Mouse (Mus musculus): ENCODE results near the gene Kctd21. TPM values are rescaled to one million over a fixed set of nuclear protein-coding genes. Genes with fewer than 3 reads are reported as not detected.
A peak's percentile ranks its signal among the peaks of the same experiment; 100 is the strongest.

Gene Kctd21
- total RNA-seq, 1 experiment from 2014 or later = 1.2 TPM

GRCm38 (mm10) chr7:97342961-97343360 lies 10.8 kb downstream of the Kctd21 start:
- no peak for ATAC-seq (replicated peaks; ENCODE audit: insufficient number of reproducible peaks, low FRiP score, low TSS enrichment, poor library complexity, severe bottlenecking)

DNA sequence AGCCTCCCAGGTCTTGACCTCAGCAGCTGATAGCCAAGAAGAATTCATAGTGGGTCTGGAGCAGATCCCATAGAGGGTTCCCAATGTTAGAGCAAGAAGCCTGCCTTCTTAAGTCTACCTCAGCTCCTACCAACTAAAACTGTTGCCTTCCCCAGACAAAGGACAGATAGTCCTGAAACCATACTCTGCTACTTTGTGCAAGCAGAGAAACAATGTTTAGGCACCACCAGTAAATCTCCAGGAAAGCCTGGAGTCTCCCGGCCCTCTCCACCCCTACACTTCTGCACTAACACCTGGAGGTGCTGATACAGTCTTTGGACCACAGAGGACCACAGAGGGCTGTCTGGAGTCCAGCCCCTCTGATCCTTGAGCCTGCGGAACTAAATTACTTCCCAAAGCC lies 12.5 kb downstream of the Kctd21 start:
- no peak for ATAC-seq (replicated peaks; ENCODE audit: insufficient number of reproducible peaks, low FRiP score, low TSS enrichment, poor library complexity, severe bottlenecking)

GRCm38 (mm10) chr7:97345229-97345871 lies 13.2 kb downstream of the Kctd21 start:
- ATAC-seq (replicated peaks; ENCODE audit: insufficient number of reproducible peaks, low FRiP score, low TSS enrichment, poor library complexity, severe bottlenecking) = no peak

- ATAC-seq (replicated peaks; ENCODE audit: insufficient number of reproducible peaks, low FRiP score, low TSS enrichment, poor library complexity, severe bottlenecking) = no peak
These were observed 14.1 kb downstream of the Kctd21 start for GRCm38 (mm10) chr7:97346111-97346821.

GRCm38 (mm10) chr7:97346822-97347166 lies 14.7 kb downstream of the Kctd21 start:
- no peak for ATAC-seq (replicated peaks; ENCODE audit: insufficient number of reproducible peaks, low FRiP score, low TSS enrichment, poor library complexity, severe bottlenecking)

- ATAC-seq (replicated peaks; ENCODE audit: insufficient number of reproducible peaks, low FRiP score, low TSS enrichment, poor library complexity, severe bottlenecking) = no peak
These were observed 15.3 kb downstream of the Kctd21 start for GRCm38 (mm10) chr7:97347464-97347863.

- ATAC-seq (replicated peaks; ENCODE audit: insufficient number of reproducible peaks, low FRiP score, low TSS enrichment, poor library complexity, severe bottlenecking) = no peak
These were observed 16.2 kb downstream of the Kctd21 start for GRCm38 (mm10) chr7:97348318-97348717.

DNA sequence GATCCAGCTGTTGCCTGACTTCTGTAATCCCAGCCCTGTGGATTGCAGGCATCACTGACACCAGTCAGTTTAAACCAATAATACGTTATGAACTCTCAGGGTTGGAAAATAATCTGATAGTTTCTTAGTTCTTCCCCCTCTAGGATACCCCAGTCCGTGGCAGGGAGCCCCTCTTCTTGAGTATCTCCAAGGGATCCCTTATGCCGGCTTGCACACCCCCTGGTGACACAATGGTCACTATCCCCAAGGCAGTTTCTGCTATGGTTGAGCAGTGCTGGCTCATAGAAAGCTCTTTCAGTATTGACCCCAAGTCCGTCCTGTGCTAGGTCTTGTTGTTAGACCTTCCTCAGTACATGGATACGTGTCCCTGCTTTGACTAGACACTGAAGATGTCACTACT lies 16.7 kb downstream of the Kctd21 start:
- ATAC-seq (replicated peaks; ENCODE audit: insufficient number of reproducible peaks, low FRiP score, low TSS enrichment, poor library complexity, severe bottlenecking) = no peak

DNA sequence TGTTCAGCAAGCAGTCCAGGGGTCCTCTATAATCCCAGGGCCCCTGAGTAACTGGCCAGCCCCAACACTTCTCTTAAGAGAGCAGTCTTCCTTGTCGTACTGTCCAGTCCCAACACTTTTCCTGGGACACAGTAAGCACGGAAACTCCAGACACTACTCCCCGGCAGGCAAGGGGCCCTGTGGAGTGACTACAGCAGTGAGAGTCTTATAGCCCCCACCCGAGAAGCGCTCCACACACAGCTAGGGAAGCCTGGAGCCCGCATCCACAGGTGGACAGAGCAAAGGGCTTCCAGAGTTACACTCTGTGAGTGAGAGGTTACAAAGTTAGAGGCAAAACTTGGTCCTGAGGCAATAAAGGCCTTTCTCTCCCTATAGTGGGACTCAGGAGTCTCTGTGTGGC lies 17.3 kb downstream of the Kctd21 start:
- ATAC-seq (replicated peaks; ENCODE audit: insufficient number of reproducible peaks, low FRiP score, low TSS enrichment, poor library complexity, severe bottlenecking) = no peak

GRCm38 (mm10) chr7:97350891-97351290 lies 18.8 kb downstream of the Kctd21 start:
- no peak for ATAC-seq (replicated peaks; ENCODE audit: insufficient number of reproducible peaks, low FRiP score, low TSS enrichment, poor library complexity, severe bottlenecking)

- no peak for ATAC-seq (replicated peaks; ENCODE audit: insufficient number of reproducible peaks, low FRiP score, low TSS enrichment, poor library complexity, severe bottlenecking)
These were observed 19.8 kb downstream of the Kctd21 start for GRCm38 (mm10) chr7:97351792-97352513.

GRCm38 (mm10) chr7:97353356-97353755 lies 21.2 kb downstream of the Kctd21 start:
- ATAC-seq (replicated peaks; ENCODE audit: insufficient number of reproducible peaks, low FRiP score, low TSS enrichment, poor library complexity, severe bottlenecking) = no peak

DNA sequence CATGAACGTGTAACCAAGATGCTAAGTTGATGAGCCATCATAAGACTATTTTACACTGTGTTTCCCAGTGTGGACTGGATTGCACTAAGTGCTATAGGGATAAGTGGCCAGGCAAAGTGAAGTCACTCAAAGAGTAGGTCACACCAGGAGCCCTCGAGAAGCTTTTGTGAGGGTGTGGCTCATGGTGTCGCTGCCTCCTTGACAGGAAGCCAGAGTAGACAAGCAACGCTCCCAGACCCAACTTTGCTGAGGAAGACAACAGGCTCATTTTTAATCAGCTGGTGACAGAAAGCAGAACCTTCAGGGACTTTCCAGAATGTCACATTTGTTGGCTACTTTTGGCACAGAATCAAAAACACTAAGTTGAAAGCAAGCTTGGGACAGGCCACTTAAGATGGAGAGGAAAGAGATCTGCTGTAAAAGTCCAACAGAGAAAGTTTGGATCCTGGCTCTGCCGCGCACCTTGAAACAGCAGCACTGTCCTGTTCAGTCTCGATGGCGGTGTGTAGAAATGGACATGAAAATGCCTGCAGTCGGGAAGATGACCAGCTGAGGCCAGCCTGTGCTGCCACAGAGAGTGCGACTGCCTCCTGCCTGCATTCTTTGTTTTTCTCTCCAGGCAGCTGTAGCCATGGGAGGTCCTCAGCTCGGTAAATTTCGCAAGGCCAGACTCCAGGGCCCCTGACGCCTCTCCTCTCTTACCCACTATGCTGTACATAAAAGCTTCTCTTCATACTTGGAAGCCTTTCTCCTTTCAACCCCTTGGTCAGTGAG lies 23.1 kb downstream of the Kctd21 start:
- peak; percentile 87 for ATAC-seq (replicated peaks; ENCODE audit: insufficient number of reproducible peaks, low FRiP score, low TSS enrichment, poor library complexity, severe bottlenecking)

GRCm38 (mm10) chr7:97356253-97356652 lies 24.1 kb downstream of the Kctd21 start:
- ATAC-seq (replicated peaks; ENCODE audit: insufficient number of reproducible peaks, low FRiP score, low TSS enrichment, poor library complexity, severe bottlenecking) = 0 out of 2 replicates have a peak, but pooled peaks have one; percentile 7

- ATAC-seq (replicated peaks; ENCODE audit: insufficient number of reproducible peaks, low FRiP score, low TSS enrichment, poor library complexity, severe bottlenecking) = peak; percentile 48; the same call in 1 of the 2 replicates
These were observed 24.7 kb downstream of the Kctd21 start for GRCm38 (mm10) chr7:97356875-97357276.

DNA sequence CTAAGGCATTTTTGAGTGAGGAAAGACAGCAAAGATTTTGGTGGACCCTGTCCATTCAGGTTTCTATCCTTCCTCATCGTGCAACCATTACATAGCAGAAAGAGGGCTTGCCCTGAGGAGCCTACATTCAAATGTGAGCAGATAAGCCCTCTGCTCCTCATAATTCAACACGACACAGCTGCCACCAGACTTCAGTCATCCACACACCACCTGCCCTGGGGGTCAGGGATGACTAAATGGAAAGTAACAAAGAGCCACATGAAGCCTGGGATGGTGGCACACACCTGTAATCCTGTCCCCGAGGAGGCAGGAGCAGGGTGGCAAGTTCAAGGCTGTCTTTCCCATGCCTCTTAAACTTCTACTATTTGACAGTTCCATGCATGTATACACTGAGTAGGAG lies 25.7 kb downstream of the Kctd21 start:
- no peak for ATAC-seq (replicated peaks; ENCODE audit: insufficient number of reproducible peaks, low FRiP score, low TSS enrichment, poor library complexity, severe bottlenecking)

- ATAC-seq (replicated peaks; ENCODE audit: insufficient number of reproducible peaks, low FRiP score, low TSS enrichment, poor library complexity, severe bottlenecking) = no peak
These were observed 26.2 kb downstream of the Kctd21 start for GRCm38 (mm10) chr7:97358347-97358746.

- ATAC-seq (replicated peaks; ENCODE audit: insufficient number of reproducible peaks, low FRiP score, low TSS enrichment, poor library complexity, severe bottlenecking) = no peak
These were observed 28.0 kb downstream of the Kctd21 start for GRCm38 (mm10) chr7:97360166-97360565.

- ATAC-seq (replicated peaks; ENCODE audit: insufficient number of reproducible peaks, low FRiP score, low TSS enrichment, poor library complexity, severe bottlenecking) = no peak
These were observed 28.8 kb downstream of the Kctd21 start for GRCm38 (mm10) chr7:97360955-97361354.

Data from monocyte, adult 5-6 weeks (primary cell).